Mouse (Mus musculus) megakaryocyte, embryonic 14.5 days (primary cell): ENCODE results near the gene Pklr. TPM values are rescaled to one million over a fixed set of nuclear protein-coding genes. Genes with fewer than 3 reads are reported as not detected.

ENCODE experiments used
- H3K27me3 ChIP-seq: replicated peaks from 2 replicates; pipeline ENCODE3; 2012; ENCODE audit warnings: inconsistent platforms
- H3K36me3 ChIP-seq: replicated peaks from 2 replicates; pipeline ENCODE3; 2012; ENCODE audit warnings: low read length, inconsistent platforms, mixed read lengths
- H3K4me1 ChIP-seq: 2 replicates; pipeline ENCODE4 v1.6.1; 2012; ENCODE audit warnings: inconsistent platforms
- H3K4me3 ChIP-seq: replicated peaks from 2 replicates; pipeline ENCODE3; 2012; ENCODE audit warnings: moderate library complexity, mild to moderate bottlenecking, inconsistent platforms
- H3K9me3 ChIP-seq: 2 replicates; pipeline ENCODE4 v1.6.1; 2012; ENCODE audit warnings: inconsistent platforms
- FLI1 ChIP-seq: IDR thresholded peaks from 2 replicates; pipeline ENCODE4 v1.6.1; 2012; ENCODE audit warnings: low read length, inconsistent platforms, mixed read lengths
- GATA1 ChIP-seq: IDR thresholded peaks from 3 replicates; pipeline ENCODE4 v1.6.1; 2012; ENCODE audit warnings: mixed read lengths, low read length, inconsistent platforms, borderline replicate concordance
- polyA plus RNA-seq: library from polyadenylated mRNA; stranded (reverse); fragments of >175 nt; gene quantifications from 2 replicates; pipeline ENCODE4 v1.2.3, GENCODE M21; 2012; ENCODE audit warnings: low replicate concordance; ENCODE audit not compliant: insufficient read depth

Gene Pklr
- polyA plus RNA-seq, 1 experiment, result 0.26 TPM

DNA sequence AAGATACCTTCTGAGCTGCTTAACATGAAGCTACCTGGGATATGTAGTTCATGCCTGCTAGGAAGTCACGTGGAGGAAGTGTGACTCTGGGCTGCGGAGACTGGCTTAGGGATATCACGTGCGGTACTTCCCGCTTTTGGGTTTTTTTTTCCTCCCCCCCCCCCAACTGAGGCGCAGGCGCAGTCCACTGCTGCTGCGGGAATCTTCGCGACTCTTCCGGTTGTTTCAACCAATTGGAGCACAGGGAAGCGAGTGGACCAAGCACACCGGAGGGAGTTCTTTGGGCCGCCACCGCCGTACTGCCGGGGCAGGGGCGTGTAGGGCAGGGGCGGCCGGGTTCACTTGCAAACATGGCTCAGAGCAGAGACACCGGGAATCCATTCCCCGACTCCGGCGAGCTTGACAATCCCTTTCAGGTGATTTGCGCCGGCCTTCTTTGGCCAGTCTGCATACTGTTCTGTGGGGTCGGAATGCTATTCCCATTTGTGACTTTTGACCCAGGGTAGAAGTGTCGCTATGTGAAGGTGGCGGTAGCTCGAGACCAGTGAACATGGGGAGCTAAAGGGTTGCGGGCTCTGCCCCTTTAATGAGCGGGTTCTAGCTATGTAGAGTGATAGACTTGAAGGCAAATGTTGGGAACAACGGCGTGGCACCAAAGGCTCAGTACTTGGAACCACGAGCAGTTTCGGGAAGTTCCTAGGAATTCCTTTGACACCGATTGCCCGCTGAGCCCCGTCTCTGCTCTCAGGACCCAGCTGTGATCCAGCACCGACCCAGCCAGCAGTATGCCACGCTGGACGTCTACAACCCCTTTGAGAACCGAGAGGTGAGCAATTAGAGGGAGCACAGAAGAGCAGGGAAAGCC, 41.5 kb downstream of the Pklr start, which contains the start of gene Scamp3:
TSS of gene Scamp3 (plus strand) at position 232 of the 865 bp plus-strand sequence.
- Histone ChIP-seq H3K9me3 (no peaks in the 10 kb centered on the region), H3K27me3 (no peaks in the 10 kb centered on the region), H3K4me3 (peak within 1 kb of the TSS; percentile 96), H3K36me3 (peaks cover 83% of the 10 kb centered on the region), H3K4me1 (peaks cover 42% of the 10 kb centered on the region)
- TF ChIP-seq FLI1 (peak; percentile 49; the same call in 1 of the 2 replicates), GATA1 (no peak)

DNA sequence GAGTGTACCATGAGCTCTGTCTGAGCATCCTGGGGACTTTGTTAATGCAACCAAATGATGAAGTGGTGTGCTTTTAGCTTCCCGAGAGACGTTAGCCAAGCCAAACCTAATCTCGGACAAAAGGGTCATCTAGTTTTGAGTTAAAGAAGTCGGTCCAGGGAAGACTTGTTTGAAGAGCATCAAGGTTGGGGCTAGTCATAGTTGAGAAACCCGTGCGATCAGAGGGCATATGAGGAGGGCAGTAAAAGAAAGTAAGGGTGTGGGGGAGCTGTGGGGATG, 42.1 kb downstream of the Pklr start:
- peaks cover 83% of the 10 kb centered on the region for H3K36me3 ChIP-seq
- TF ChIP-seq FLI1 (no peak), GATA1 (no peak)
- peak overlapping the region; percentile 96 for H3K4me3 ChIP-seq
- no peaks in the 10 kb centered on the region for H3K27me3 ChIP-seq
- no peaks in the 10 kb centered on the region for H3K9me3 ChIP-seq
- H3K4me1 ChIP-seq, result peaks cover 48% of the 10 kb centered on the region

DNA sequence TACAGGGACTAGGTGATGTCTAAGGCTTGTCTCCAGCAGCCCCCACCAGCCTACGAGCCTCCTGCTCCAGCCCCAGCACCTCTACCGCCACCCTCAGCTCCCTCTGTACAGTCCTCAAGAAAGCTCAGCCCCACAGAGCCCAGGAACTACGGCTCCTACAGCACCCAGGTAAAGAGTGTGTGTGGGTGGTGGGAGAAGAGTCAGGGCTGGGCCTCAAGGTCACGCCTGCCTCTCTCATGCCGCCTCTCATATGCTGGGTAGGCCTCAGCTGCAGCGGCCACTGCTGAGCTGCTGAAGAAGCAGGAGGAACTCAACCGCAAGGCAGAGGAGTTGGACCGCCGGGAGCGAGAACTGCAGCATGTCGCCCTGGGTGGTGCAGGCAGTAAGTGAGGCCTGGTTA, 43.1 kb downstream of the Pklr start:
- peaks cover 81% of the 10 kb centered on the region for H3K36me3 ChIP-seq
- TF ChIP-seq FLI1 (no peak), GATA1 (no peak)
- no peaks in the 10 kb centered on the region for H3K9me3 ChIP-seq
- peak overlapping the region; percentile 15 for H3K4me3 ChIP-seq
- H3K4me1 ChIP-seq, result peaks cover 55% of the 10 kb centered on the region
- H3K27me3 ChIP-seq, result no peaks in the 10 kb centered on the region

DNA sequence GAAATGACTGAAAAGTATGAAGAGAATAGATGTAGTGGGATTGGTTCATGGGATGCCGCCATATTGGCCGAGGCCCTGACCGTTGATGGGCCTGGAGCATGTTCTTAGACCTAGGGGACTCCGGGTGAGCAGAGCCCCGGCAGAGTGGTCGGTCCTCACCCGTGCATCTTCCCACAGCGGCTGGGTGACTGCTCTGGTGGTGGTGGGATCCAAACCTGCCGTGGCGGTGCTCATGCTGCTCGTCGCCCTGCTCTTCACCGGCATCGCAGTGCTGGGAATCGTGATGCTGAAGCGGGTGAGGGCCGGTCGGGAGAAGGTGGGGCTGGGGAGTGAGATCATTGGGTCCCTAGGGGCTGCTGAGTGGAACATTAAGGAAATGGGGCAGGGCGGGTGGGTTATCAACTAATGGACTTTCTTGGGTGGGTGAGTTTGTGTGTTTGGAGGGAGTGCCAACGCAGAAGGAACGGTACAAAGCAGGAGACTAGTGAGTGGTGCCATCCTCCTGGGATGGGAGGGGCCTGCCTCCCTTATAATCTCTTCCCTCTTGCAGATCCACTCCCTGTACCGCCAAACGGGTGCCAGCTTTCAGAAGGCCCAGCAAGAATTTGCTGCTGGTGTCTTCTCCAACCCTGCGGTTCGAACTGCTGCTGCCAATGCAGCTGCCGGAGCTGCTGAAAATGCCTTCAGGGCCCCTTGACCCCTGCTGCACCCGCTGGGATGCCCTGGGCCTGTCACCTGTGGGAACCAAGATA, 46.0 kb downstream of the Pklr start:
- no peak for TF ChIP-seq FLI1
- no peak for TF ChIP-seq GATA1
- peaks cover 69% of the 10 kb centered on the region for H3K4me1 ChIP-seq
- peaks cover 64% of the 10 kb centered on the region for H3K36me3 ChIP-seq
- H3K4me3 ChIP-seq, result peak overlapping the region; percentile 28
- no peaks in the 10 kb centered on the region for H3K27me3 ChIP-seq
- no peaks in the 10 kb centered on the region for H3K9me3 ChIP-seq

DNA sequence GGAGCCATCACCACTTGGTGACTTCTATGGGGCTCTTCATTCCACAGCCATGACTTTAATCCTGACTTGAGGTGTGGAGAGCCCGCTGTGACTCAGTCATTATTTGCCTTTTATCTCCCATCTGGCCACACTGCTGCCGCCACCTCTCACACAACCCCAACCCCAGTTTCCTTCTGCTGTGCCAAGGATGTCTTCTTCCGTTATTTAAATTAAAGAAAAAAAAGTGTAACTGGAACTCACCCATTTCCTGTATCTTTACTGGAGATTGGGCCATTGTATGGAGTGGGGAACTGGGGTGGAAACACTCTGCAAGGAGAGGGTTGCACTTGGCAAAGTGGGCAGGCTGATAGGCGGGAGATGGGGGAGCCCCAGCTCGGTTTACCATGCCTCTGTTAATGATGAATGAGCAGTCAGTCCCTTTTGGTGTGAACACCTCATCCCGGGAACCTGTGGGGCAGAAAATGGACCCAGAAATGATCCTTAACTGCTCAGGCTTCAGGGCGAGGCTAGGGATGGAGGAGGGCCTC, 46.7 kb downstream of the Pklr start:
- H3K4me3 ChIP-seq, result peak overlapping the region; percentile 93
- H3K9me3 ChIP-seq, result no peaks in the 10 kb centered on the region
- H3K4me1 ChIP-seq, result peaks cover 74% of the 10 kb centered on the region
- peaks cover 71% of the 10 kb centered on the region for H3K36me3 ChIP-seq
- H3K27me3 ChIP-seq, result no peaks in the 10 kb centered on the region
- TF ChIP-seq GATA1, result no peak
- no peak for TF ChIP-seq FLI1

DNA sequence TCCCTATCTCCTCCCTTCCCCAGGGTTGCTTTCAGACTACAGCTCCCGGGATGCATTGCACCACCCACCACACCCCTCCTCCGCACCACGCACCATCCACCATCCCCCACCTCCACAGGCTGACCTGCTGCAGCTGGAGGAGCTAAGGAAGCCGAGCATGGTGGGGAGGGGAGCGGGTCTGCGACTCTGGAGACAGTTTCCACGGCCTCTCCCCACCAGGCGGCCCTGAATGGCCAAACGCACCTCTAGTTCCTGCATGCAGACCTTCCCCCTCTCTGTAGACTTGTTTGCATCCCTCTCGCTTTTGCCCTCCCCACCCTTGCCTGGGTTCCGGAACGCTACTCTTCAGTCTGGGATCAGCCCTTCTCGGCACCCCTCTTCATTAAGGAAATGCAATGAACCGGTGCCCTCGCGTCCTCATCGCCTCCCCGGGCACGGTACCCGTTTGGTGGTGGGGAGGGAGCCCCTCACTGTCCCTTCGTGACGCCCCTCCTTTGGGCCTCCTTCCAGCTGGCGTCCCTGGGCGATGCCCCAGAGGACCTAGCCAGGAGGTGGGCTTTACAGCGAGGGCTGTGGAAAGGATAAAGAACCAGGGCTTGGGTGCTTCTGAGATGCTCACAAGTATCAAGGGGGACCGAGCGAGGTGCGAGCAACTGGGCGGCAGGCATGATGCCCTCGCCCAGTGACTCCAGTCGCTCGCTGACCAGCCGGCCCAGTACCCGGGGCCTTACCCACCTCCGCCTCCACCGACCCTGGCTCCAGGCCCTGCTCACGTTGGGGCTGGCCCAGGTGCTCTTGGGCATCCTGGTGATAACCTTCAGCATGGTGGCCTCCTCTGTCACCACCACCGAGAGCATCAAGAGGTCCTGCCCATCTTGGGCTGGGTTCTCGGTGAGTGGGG, 47.4 kb downstream of the Pklr start, which contains the start of gene Fam189b:
TSS of gene Fam189b (plus strand) at position 86 of the 901 bp plus-strand sequence.
- Histone ChIP-seq H3K27me3 (no peaks in the 10 kb centered on the region), H3K9me3 (no peaks in the 10 kb centered on the region), H3K36me3 (peaks cover 78% of the 10 kb centered on the region), H3K4me1 (peaks cover 75% of the 10 kb centered on the region), H3K4me3 (peak within 1 kb of the TSS; percentile 93)
- TF ChIP-seq FLI1, result no peak
- TF ChIP-seq GATA1, result no peak

DNA sequence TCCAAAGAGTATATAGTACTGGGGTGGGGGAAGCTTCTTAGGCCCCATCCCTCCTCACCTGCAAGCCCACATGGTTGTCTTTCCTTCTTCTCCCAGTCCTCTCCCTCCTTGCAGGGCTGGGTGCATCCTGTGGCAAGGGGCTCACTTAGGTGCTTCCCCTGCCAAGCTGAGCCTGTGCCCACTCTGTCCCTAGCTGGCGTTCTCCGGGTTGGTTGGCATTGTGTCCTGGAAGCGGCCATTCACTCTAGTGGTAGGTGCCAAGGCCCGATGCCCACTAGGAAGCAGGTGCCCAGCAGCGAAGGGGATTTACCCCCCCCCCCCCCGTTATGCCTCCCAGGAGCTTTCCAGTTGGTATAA, 48.0 kb downstream of the Pklr start:
- no peaks in the 10 kb centered on the region for H3K9me3 ChIP-seq
- H3K4me1 ChIP-seq, result peaks cover 74% of the 10 kb centered on the region
- no peaks in the 10 kb centered on the region for H3K27me3 ChIP-seq
- peaks cover 81% of the 10 kb centered on the region for H3K36me3 ChIP-seq
- H3K4me3 ChIP-seq, result peak overlapping the region; percentile 93
- TF ChIP-seq GATA1 (no peak), FLI1 (no peak)

DNA sequence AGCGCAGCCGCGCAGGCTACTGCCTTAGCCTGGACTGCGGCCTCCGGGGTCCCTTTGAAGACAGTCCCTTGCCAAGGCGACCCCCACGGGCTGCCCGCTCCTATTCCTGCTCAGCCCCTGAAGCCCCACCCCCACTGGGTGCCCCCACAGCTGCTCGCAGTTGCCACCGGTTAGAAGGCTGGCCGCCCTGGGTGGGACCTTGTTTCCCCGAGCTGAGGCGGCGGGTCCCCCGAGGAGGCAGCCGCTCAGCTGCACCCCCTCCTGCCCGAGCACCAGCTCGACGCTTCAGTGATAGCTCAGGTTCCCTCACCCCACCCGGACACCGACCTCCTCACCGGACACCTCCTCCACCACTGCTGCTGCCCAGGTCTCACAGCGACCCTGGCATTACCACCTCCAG, 51.3 kb downstream of the Pklr start:
- Histone ChIP-seq H3K36me3 (peaks cover 48% of the 10 kb centered on the region), H3K9me3 (no peaks in the 10 kb centered on the region), H3K4me1 (peaks cover 78% of the 10 kb centered on the region), H3K27me3 (no peaks in the 10 kb centered on the region), H3K4me3 (peak overlapping the region; percentile 50)
- TF ChIP-seq GATA1 (no peak), FLI1 (no peak)

DNA sequence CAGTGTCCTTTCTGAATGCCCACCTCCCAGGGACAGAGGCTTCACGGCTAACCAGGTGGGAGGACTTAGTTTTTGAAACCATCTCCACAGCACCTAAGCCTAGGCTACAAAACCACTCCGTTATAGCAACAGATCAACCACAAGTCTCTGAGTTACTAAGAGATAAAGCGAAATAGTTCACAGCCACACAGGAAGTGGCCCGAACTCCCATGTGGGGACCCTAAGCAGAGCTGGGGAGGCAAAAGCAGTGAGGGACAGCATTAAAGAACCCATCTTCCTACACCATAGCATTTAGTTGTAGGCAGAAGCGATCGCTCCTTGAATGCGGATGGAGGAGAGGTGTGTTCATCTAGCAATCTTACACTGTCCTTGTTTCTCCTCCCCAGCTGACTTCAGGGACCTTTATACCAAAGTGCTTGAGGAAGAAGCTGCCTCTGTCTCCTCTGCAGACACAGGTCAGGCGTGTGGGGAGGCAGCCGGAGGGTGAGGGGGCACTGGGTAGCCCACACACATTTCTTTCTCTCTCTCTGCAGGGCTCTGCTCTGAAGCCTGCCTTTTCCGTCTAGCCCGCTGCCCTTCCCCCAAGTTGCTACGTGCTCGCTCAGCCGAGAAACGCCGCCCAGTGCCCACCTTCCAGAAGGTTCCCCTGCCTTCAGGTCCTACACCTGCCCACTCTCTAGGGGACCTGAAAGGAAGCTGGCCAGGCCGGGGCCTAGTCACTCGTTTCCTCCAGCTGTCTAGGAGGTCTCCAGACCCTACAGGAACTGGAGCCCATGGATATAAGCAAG, 51.9 kb downstream of the Pklr start:
- Histone ChIP-seq H3K4me1 (peaks cover 71% of the 10 kb centered on the region), H3K4me3 (peak overlapping the region; percentile 8), H3K9me3 (no peaks in the 10 kb centered on the region), H3K36me3 (peaks cover 41% of the 10 kb centered on the region), H3K27me3 (no peaks in the 10 kb centered on the region)
- no peak for TF ChIP-seq GATA1
- no peak for TF ChIP-seq FLI1
